Comparison of ENCODE assay signal across 21 mouse cellular contexts in genomic region chr5:65878367-65878766, GRCm38 (mm10). TPM values are rescaled to one million over a fixed set of nuclear protein-coding genes. Genes with fewer than 3 reads are reported as not detected.
"Had no signal": no experiment of that assay in that cellular context is flagged by ENCODE, and none has a peak within 500 bp of the region (broad histone marks: within the 10 kb centered on the region; RNA-seq: fewer than 3 reads in every experiment).

No protein-coding gene starts in this region.

- H3K9ac ChIP-seq: neural tube, embryonic 13.5 days; neural tube, embryonic 15.5 days; stomach, embryonic 15.5 days had no signal

- H3K36me3 ChIP-seq: neural tube, embryonic 13.5 days; neural tube, embryonic 15.5 days; stomach, embryonic 15.5 days had no signal

- H3K4me2 ChIP-seq: neural tube, embryonic 13.5 days; neural tube, embryonic 15.5 days; stomach, embryonic 15.5 days had no signal

- H3K4me1 ChIP-seq: neural tube, embryonic 13.5 days; stomach, embryonic 15.5 days had no signal

- H3K4me3 ChIP-seq: neural tube, embryonic 13.5 days; neural tube, embryonic 15.5 days; stomach, embryonic 15.5 days had no signal

- H3K27ac ChIP-seq: neural tube, embryonic 13.5 days; neural tube, embryonic 15.5 days; stomach, embryonic 15.5 days; stomach, postnatal 0 days had no signal

- DNase-seq: retina, postnatal 1 day; right cerebral cortex, adult 18-20 months; right cerebral cortex, postnatal 14 days; right cerebral cortex, postnatal 25 days; right cerebral cortex, postnatal 4 days; spleen, adult 18-20 months; thymus, adult 18-20 months; thymus, adult 2 months; thymus, postnatal 14 days; thymus, postnatal 25 days; thymus, postnatal 36 days; thymus, postnatal 4 days had no signal

- H3K27me3 ChIP-seq: neural tube, embryonic 13.5 days; neural tube, embryonic 15.5 days; stomach, embryonic 15.5 days had no signal

- H3K9me3 ChIP-seq: neural tube, embryonic 13.5 days; neural tube, embryonic 15.5 days; stomach, embryonic 15.5 days had no signal

RNA-seq across cellular contexts. Expression of gene Chrna9, which starts 56.4 kb away (rescaled TPM):
- total RNA-seq: neutrophil, adult 5-6 weeks had no signal
- polyA plus RNA-seq: neural tube, embryonic 13.5 days; neural tube, embryonic 14.5 days; neural tube, embryonic 15.5 days; small intestine, adult 2 months; stomach, embryonic 14.5 days; stomach, embryonic 15.5 days; stomach, postnatal 0 days; urinary bladder, adult 2 months had no signal
